24 mouse cellular contexts compared by ENCODE assay signal in the genomic region with DNA sequence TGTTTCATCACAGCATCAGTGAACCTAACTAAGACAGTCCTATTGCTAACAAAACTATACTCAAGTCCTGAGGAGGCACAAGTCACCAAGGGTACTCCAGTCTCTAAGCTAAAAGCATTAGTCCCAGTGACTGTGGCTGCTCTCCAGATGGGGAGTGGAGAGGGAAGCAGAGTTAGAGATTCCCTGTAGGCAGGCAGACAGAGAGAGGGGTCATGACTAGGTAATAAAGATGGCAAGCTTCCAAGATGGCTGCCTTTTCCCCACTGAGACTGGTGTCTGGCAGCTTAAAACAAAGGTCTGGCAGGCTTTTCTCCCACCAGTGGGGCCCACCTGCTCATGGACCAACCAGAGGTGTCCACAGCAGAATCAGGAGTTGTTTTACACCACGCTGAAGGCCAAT. TPM values are rescaled to one million over a fixed set of nuclear protein-coding genes. Genes with fewer than 3 reads are reported as not detected.
A peak's percentile ranks its signal among the peaks of the same experiment; 100 is the strongest.
DNase-seq lines count a peak whose midpoint lies in the region; ATAC-seq and TF ChIP-seq lines count a peak whose summit lies in the region.
"Had no signal": no experiment of that assay in that cellular context is flagged by ENCODE, and none has a peak within 500 bp of the region (broad histone marks: within the 10 kb centered on the region; RNA-seq: fewer than 3 reads in every experiment).

No protein-coding gene starts in this region.

- no peak overlapping the region for H3K4me3 ChIP-seq in hindbrain, postnatal 0 days (ENCODE audit: low read length)
- H3K4me3 ChIP-seq in hindbrain, embryonic 12.5 days: no peak overlapping the region
- no peak overlapping the region for H3K4me3 ChIP-seq in midbrain, embryonic 11.5 days (ENCODE audit: low read depth, low read length)
- no peak overlapping the region for H3K4me3 ChIP-seq in midbrain, embryonic 16.5 days (ENCODE audit: low read depth, low read length)
- H3K4me3 ChIP-seq in embryonic facial prominence, embryonic 10.5 days: no peak overlapping the region
- H3K4me3 ChIP-seq: forebrain, embryonic 10.5 days; forebrain, embryonic 13.5 days; hindbrain, embryonic 10.5 days; hindbrain, embryonic 15.5 days had no signal

- H3K4me2 ChIP-seq in hindbrain, postnatal 0 days (ENCODE audit: low read depth, low read length): no peak overlapping the region
- no peak overlapping the region for H3K4me2 ChIP-seq in hindbrain, embryonic 12.5 days (replicated peaks)
- H3K4me2 ChIP-seq in midbrain, embryonic 11.5 days: no peak overlapping the region
- no peak overlapping the region for H3K4me2 ChIP-seq in midbrain, embryonic 16.5 days (ENCODE audit: low read length)
- H3K4me2 ChIP-seq: forebrain, embryonic 13.5 days; heart, embryonic 11.5 days; hindbrain, embryonic 15.5 days had no signal

- ATAC-seq in hindbrain, postnatal 0 days: 0 out of 2 replicates have a peak, but pooled peaks have one; percentile 18
- ATAC-seq in hindbrain, embryonic 12.5 days (ENCODE audit: low FRiP score): no peak
- ATAC-seq in midbrain, embryonic 11.5 days (ENCODE audit: low FRiP score): no peak
- no peak for ATAC-seq in midbrain, embryonic 16.5 days
- ATAC-seq: CD4-positive, CD25-positive, alpha-beta regulatory T cell, adult 4 months; forebrain, embryonic 13.5 days; forebrain, embryonic 16.5 days; inflammation-experienced regulatory T-cells, adult 6 months had no signal

- H3K27ac ChIP-seq in hindbrain, postnatal 0 days: no peak overlapping the region
- no peak overlapping the region for H3K27ac ChIP-seq in hindbrain, embryonic 12.5 days
- no peak overlapping the region for H3K27ac ChIP-seq in midbrain, embryonic 11.5 days (ENCODE audit: low read depth, low read length)
- H3K27ac ChIP-seq in midbrain, embryonic 16.5 days (ENCODE audit: low read length): no peak overlapping the region
- H3K27ac ChIP-seq in embryonic facial prominence, embryonic 10.5 days (replicated peaks): peak overlapping the region; percentile 19; the same call in 1 of the 2 replicates
- H3K27ac ChIP-seq: forebrain, embryonic 10.5 days; hindbrain, embryonic 10.5 days; hindbrain, embryonic 15.5 days had no signal

- no peak for TF ChIP-seq POLR2A in brain, embryonic 14.5 days (IDR thresholded peaks at IDR 0.05; ENCODE audit: borderline replicate concordance, extremely low read depth, insufficient read depth, insufficient read length, poor library complexity, severe bottlenecking)

- no peak overlapping the region for H3K9ac ChIP-seq in hindbrain, postnatal 0 days (replicated peaks; ENCODE audit: low read length)
- H3K9ac ChIP-seq in hindbrain, embryonic 12.5 days: no peak overlapping the region
- H3K9ac ChIP-seq in midbrain, embryonic 11.5 days (ENCODE audit: low read length): no peak overlapping the region
- H3K9ac ChIP-seq in midbrain, embryonic 16.5 days (ENCODE audit: low read depth, low read length): no peak overlapping the region
- H3K9ac ChIP-seq: forebrain, embryonic 13.5 days; hindbrain, embryonic 15.5 days had no signal

- TF ChIP-seq CTCF in hindbrain, postnatal 0 days (IDR thresholded peaks at IDR 0.05; ENCODE audit: low read depth): no peak
- no peak for TF ChIP-seq CTCF in brain, embryonic 14.5 days (IDR thresholded peaks at IDR 0.05; ENCODE audit: borderline replicate concordance, extremely low read depth, insufficient read depth, insufficient read length)

- no peaks in the 10 kb centered on the region for H3K27me3 ChIP-seq in hindbrain, postnatal 0 days (ENCODE audit: insufficient read depth, low read length)
- no peaks in the 10 kb centered on the region for H3K27me3 ChIP-seq in hindbrain, embryonic 12.5 days
- H3K27me3 ChIP-seq in midbrain, embryonic 11.5 days (ENCODE audit: control insufficient read depth, insufficient read depth, low read length): no peaks in the 10 kb centered on the region
- H3K27me3 ChIP-seq in midbrain, embryonic 16.5 days (ENCODE audit: control insufficient read depth, insufficient read depth, low read depth, low read length): no peaks in the 10 kb centered on the region
- H3K27me3 ChIP-seq in embryonic facial prominence, embryonic 10.5 days (replicated peaks; ENCODE audit: low read depth, poor library complexity, severe bottlenecking): no peaks in the 10 kb centered on the region
- H3K27me3 ChIP-seq: forebrain, embryonic 13.5 days; hindbrain, embryonic 15.5 days had no signal

- no peak for DNase-seq in hindbrain, postnatal 0 days (ENCODE audit: low spot score)
- peak; percentile 67 for DNase-seq in midbrain, embryonic 11.5 days (ENCODE audit: low spot score, missing footprints)
- DNase-seq in brain, embryonic 14.5 days (ENCODE audit: low read depth): peak; percentile 41
- no peak for DNase-seq in embryonic facial prominence, embryonic 10.5 days (ENCODE audit: low spot score)
- DNase-seq: adrenal gland, adult 2 months; adrenal gland, postnatal 14 days; cerebellum, adult 11-12 months; cerebellum, adult 8-10 months; cerebellum, postnatal 10 days; cerebellum, postnatal 36 days; embryo, embryonic 11 days; gastrocnemius, postnatal 10 days; gastrocnemius, postnatal 36 days; heart, postnatal 36 days had no signal

- H3K9me3 ChIP-seq in hindbrain, postnatal 0 days (ENCODE audit: low read length): no peaks in the 10 kb centered on the region
- H3K9me3 ChIP-seq in hindbrain, embryonic 12.5 days (replicated peaks): no peaks in the 10 kb centered on the region; the same call in 1 of the 2 replicates
- H3K9me3 ChIP-seq in midbrain, embryonic 11.5 days (ENCODE audit: control insufficient read depth, low read length): no peaks in the 10 kb centered on the region
- no peaks in the 10 kb centered on the region for H3K9me3 ChIP-seq in midbrain, embryonic 16.5 days (replicated peaks; ENCODE audit: control insufficient read depth, low read length, poor library complexity, severe bottlenecking)
- H3K9me3 ChIP-seq in embryonic facial prominence, embryonic 10.5 days: no peaks in the 10 kb centered on the region
- H3K9me3 ChIP-seq: forebrain, embryonic 10.5 days; forebrain, embryonic 13.5 days; hindbrain, embryonic 10.5 days; hindbrain, embryonic 15.5 days had no signal

- H3K4me1 ChIP-seq in hindbrain, postnatal 0 days (ENCODE audit: insufficient read depth, low read length): no peaks in the 10 kb centered on the region
- H3K4me1 ChIP-seq in hindbrain, embryonic 12.5 days: no peaks in the 10 kb centered on the region
- H3K4me1 ChIP-seq in midbrain, embryonic 11.5 days (ENCODE audit: control insufficient read depth, insufficient read depth, low read length): no peaks in the 10 kb centered on the region
- H3K4me1 ChIP-seq in midbrain, embryonic 16.5 days (ENCODE audit: control insufficient read depth, insufficient read depth, low read length): no peaks in the 10 kb centered on the region
- 0 out of 2 replicates have a peak, but pooled peaks cover 3% of the 10 kb centered on the region for H3K4me1 ChIP-seq in embryonic facial prominence, embryonic 10.5 days
- H3K4me1 ChIP-seq: forebrain, embryonic 10.5 days; hindbrain, embryonic 10.5 days; hindbrain, embryonic 15.5 days had no signal

- H3K36me3 ChIP-seq in hindbrain, postnatal 0 days (ENCODE audit: insufficient read depth, low read length): no peaks in the 10 kb centered on the region
- no peaks in the 10 kb centered on the region for H3K36me3 ChIP-seq in hindbrain, embryonic 12.5 days
- no peaks in the 10 kb centered on the region for H3K36me3 ChIP-seq in midbrain, embryonic 11.5 days (ENCODE audit: control insufficient read depth, insufficient read depth, low read length)
- no peaks in the 10 kb centered on the region for H3K36me3 ChIP-seq in midbrain, embryonic 16.5 days (ENCODE audit: control insufficient read depth, insufficient read depth, low read length)
- H3K36me3 ChIP-seq in embryonic facial prominence, embryonic 10.5 days (replicated peaks): no peaks in the 10 kb centered on the region
- H3K36me3 ChIP-seq: forebrain, embryonic 10.5 days; hindbrain, embryonic 10.5 days; hindbrain, embryonic 15.5 days had no signal

- 36% methylated on average over 1 of the region's 1 CpGs for WGBS in hindbrain, postnatal 0 days
- 63% methylated on average over 1 of the region's 1 CpGs for WGBS in hindbrain, embryonic 12.5 days
- WGBS in midbrain, embryonic 11.5 days: 60% methylated on average over 1 of the region's 1 CpGs
- WGBS in midbrain, embryonic 16.5 days: 69% methylated on average over 1 of the region's 1 CpGs
- 77% methylated on average over 1 of the region's 1 CpGs for WGBS in embryonic facial prominence, embryonic 10.5 days

RNA-seq across cellular contexts. Expression of gene Rbm34, which starts 23.6 kb away (rescaled TPM):
- 9.8 and 10.4 TPM in 2 replicates for total RNA-seq in hindbrain, postnatal 0 days (2014; rRNA removed)
- 28.3 and 29.0 TPM in 2 replicates for polyA plus RNA-seq in hindbrain, postnatal 0 days (2015; fragmentation: Nextera tagmentation; extraction: Ambion mirVana)
- 31.4 and 34.1 TPM in 2 replicates for polyA plus RNA-seq in hindbrain, embryonic 12.5 days (2016; fragmentation: Nextera tagmentation; extraction: Ambion mirVana)
- polyA plus RNA-seq in midbrain, embryonic 11.5 days (2014; fragmentation: Nextera tagmentation; extraction: Ambion mirVana): 32.0 and 38.4 TPM in 2 replicates
- 21.4 and 26.2 TPM in 2 replicates for polyA plus RNA-seq in midbrain, embryonic 16.5 days (2015; fragmentation: Nextera tagmentation; extraction: Ambion mirVana)
- 8.4 and 13.0 TPM in 2 replicates for polyA plus RNA-seq in brain, embryonic 14.5 days (2012; rRNA removed)
- polyA plus RNA-seq in embryonic facial prominence, embryonic 10.5 days (2016; fragmentation: Nextera tagmentation; extraction: Ambion mirVana): 24.9 and 26.9 TPM in 2 replicates

RNA-seq across cellular contexts. Expression of gene Tomm20, which starts 48.9 kb away (rescaled TPM):
- total RNA-seq in hindbrain, postnatal 0 days (2014; rRNA removed): 125 and 141 TPM in 2 replicates
- polyA plus RNA-seq in hindbrain, postnatal 0 days (2015; fragmentation: Nextera tagmentation; extraction: Ambion mirVana): 224 and 232 TPM in 2 replicates
- polyA plus RNA-seq in hindbrain, embryonic 12.5 days (2016; fragmentation: Nextera tagmentation; extraction: Ambion mirVana): 181 and 182 TPM in 2 replicates
- 239 and 240 TPM in 2 replicates for polyA plus RNA-seq in midbrain, embryonic 11.5 days (2014; fragmentation: Nextera tagmentation; extraction: Ambion mirVana)
- polyA plus RNA-seq in midbrain, embryonic 16.5 days (2015; fragmentation: Nextera tagmentation; extraction: Ambion mirVana): 208 and 220 TPM in 2 replicates
- 94.5 and 111 TPM in 2 replicates for polyA plus RNA-seq in brain, embryonic 14.5 days (2012; rRNA removed)
- 285 and 304 TPM in 2 replicates for polyA plus RNA-seq in embryonic facial prominence, embryonic 10.5 days (2016; fragmentation: Nextera tagmentation; extraction: Ambion mirVana)

Comparison
In these comparisons a context has a peak if more than half of its experiments do, and no peak if none do; other contexts are left out.
1. DNase-seq: peak in midbrain, embryonic 11.5 days (single experiment) and brain, embryonic 14.5 days (single experiment); none in hindbrain, postnatal 0 days (single experiment) and embryonic facial prominence, embryonic 10.5 days (single experiment).